Mouse (Mus musculus): ENCODE measurements around the gene Ube4a. TPM values are rescaled to one million over a fixed set of nuclear protein-coding genes. Genes with fewer than 3 reads are reported as not detected.

The Ube4a gene
- 14.8 and 15.1 TPM in 2 replicates for polyA plus RNA-seq (2016; fragmentation: Nextera tagmentation; extraction: Ambion mirVana)

DNA sequence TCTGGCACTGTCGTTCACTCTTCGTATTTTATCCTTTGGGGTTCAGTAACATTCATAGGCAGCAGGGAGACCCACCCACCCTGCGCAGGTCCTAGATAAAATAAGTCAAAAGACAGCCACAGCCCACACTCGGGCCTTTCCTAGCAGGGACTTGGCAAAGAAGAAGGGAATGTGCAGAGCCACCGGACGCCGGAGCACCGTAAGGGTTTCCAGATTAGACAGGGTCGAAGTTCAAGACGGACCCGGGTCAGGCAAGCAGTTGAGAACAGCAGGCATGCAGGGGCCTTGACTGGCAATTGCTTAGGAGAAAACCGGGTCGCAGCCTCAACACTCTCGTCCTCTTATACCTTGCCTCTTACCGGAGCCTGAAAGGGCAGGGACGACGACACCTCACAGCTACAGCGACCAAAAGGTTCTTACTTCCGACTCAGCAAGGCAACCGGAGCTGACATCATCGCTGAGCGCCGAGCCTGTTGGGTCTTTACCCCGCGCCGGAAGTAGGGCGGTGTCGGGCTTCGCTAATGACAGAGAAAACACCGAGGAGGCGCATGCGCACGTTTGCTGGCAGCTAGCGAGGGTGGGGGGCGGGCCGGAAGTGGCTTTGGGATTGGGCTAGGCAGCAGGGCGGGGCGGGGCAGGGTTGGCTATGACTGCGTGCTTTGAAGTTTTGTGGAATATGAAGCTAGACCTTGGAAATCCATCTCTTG is at the start of gene Ube4a:
TSS of gene Ube4a (minus strand) at position 475 of the 707 bp plus-strand sequence.
- H3K4me3 ChIP-seq, result peak within 1 kb of the TSS; percentile 96
- peak; percentile 93 for ATAC-seq
- peaks cover 32% of the 10 kb centered on the region for H3K36me3 ChIP-seq
- peak within 1 kb of the TSS; percentile 84 for H3K27ac ChIP-seq
- H3K27me3 ChIP-seq (replicated peaks), result peaks cover 4% of the 10 kb centered on the region
- WGBS (ENCODE audit: insufficient replicate concordance), result under 1% methylated on average over 39 of the region's 39 CpGs
- no peaks in the 10 kb centered on the region for H3K9me3 ChIP-seq (replicated peaks)
- peaks cover 20% of the 10 kb centered on the region for H3K4me1 ChIP-seq
- peak within 1 kb of the TSS; percentile 91 for H3K4me2 ChIP-seq
- peak within 1 kb of the TSS; percentile 87 for H3K9ac ChIP-seq

DNA sequence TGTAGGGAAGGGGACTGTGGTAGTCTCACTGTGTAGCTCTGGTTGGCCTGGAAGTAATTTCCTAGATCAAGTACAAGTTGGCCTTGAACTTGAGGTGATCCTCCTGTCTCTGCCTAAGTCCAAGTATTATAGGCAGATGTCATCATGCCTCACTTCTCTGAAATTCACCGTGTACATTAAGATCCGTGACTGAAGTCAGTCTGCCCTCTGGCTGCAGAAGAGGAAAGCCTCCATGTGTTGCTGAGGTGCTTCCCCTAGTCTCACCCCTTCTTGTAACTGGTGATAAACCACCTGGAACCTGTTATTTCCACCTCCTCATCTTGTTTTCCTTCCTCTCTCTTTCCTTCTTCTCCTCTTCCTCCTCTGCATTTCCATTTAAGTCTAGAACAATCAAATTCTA is 49.5 kb upstream of the Ube4a start:
- H3K4me2 ChIP-seq, result no peak overlapping the region
- H3K9me3 ChIP-seq (replicated peaks), result no peaks in the 10 kb centered on the region
- WGBS (ENCODE audit: insufficient replicate concordance), result 32% methylated on average over 2 of the region's 2 CpGs
- ATAC-seq, result no peak
- no peaks in the 10 kb centered on the region for H3K4me1 ChIP-seq
- no peak overlapping the region for H3K9ac ChIP-seq
- H3K4me3 ChIP-seq, result no peak overlapping the region
- H3K36me3 ChIP-seq, result no peaks in the 10 kb centered on the region
- peaks cover 16% of the 10 kb centered on the region; the same call in 1 of the 2 replicates for H3K27me3 ChIP-seq (replicated peaks)
- H3K27ac ChIP-seq, result no peak overlapping the region

DNA sequence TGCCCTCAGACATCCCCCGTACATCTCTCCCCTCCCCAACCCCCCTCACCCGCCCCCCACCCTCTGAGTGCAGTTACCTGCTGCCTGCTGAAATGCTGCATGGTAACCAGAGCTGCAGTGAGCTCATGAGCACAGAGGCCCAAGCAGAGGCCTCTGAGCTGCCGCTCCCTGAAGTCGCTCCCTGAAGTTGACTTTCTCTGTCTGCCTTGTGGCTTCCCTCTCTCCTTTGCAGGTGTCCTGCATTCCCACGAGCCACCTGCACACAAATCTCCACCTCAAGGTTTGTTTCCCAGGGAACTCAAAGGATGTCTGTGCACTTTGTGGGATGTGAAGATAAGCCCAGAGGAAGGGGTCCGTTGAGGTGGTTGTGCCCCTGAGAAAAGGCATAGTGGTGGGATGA is 45.9 kb upstream of the Ube4a start:
- 28% methylated on average over 6 of the region's 6 CpGs for WGBS (ENCODE audit: insufficient replicate concordance)
- no peaks in the 10 kb centered on the region for H3K36me3 ChIP-seq
- H3K4me3 ChIP-seq, result no peak overlapping the region
- no peaks in the 10 kb centered on the region for H3K9me3 ChIP-seq (replicated peaks)
- no peak overlapping the region for H3K9ac ChIP-seq
- no peak overlapping the region for H3K4me2 ChIP-seq
- ATAC-seq, result no peak
- H3K27me3 ChIP-seq (replicated peaks), result peaks cover 23% of the 10 kb centered on the region; the same call in 1 of the 2 replicates
- H3K27ac ChIP-seq, result no peak overlapping the region
- no peaks in the 10 kb centered on the region for H3K4me1 ChIP-seq

DNA sequence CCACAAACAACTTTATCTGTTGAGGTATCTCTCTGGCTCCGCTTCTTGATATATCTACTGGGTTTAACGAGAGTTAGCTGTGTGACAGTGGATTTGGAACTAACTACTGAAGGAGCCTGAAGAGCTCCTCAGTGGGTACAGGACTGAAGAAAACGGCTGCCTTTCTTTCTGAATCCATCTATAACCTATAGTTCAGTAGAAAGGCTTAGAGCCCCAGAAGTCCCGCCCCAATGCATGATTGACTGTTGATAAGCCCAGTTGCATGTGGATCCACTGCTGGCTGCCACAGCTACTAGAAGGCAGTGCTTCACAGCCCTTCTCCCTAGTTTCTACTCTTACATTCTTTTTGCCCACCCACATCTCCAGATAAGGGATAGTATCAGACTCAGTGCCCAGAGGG is 45.1 kb upstream of the Ube4a start:
- no peak for ATAC-seq
- 45% methylated on average over 4 of the region's 4 CpGs for WGBS (ENCODE audit: insufficient replicate concordance)
- H3K27me3 ChIP-seq (replicated peaks), result peaks cover 23% of the 10 kb centered on the region; the same call in 1 of the 2 replicates
- H3K4me3 ChIP-seq, result no peak overlapping the region
- H3K36me3 ChIP-seq, result no peaks in the 10 kb centered on the region
- no peak overlapping the region for H3K4me2 ChIP-seq
- no peak overlapping the region for H3K27ac ChIP-seq
- no peak overlapping the region for H3K9ac ChIP-seq
- no peaks in the 10 kb centered on the region for H3K9me3 ChIP-seq (replicated peaks)
- H3K4me1 ChIP-seq, result no peaks in the 10 kb centered on the region

DNA sequence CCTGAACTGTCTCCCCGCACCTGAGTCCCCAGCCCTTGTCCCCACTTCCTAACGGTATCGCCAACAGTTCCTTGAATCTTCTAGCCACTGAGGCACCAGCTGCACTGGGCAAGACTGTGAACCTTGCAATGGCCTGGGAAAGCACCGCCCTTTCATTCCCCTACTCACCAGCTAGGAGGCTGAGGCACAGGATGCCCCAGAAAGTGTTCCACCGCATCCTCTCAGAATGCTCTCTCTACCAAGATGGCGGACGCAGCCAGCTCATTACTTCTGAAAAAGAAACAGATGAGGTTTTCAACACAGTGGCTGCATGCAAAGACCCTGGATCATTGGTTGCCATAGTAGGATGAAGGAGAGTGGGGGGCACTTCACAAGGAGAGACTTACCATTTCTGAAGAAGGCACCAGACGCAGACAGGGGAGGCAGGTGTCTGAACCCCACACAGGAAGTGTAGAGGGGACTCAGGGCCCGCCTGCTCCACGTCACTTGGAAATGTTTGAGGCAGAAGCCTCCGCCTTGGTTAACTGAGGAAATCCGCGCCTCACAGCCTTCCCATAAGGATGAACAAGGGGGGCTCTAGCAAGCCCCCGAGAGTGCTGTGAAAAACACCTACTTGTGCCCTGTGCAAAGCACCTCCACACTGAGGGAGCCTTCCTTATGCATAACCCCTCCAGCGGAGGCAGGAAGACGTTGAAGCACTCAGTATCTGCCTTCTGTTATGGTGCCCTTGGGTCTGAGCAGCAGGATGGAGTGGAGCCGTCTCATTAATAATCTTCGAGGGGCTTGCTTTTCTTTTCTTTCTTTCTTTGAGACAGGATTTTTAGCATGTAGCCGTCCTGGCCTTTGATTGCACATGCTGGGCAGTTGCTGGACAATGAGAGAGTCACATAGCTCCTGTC is 44.0 kb upstream of the Ube4a start, which contains the start of gene Cd3e:
TSS of gene Cd3e (minus strand) at position 448 of the 899 bp plus-strand sequence.
- Histone ChIP-seq H3K4me1 (no peaks in the 10 kb centered on the region), H3K36me3 (no peaks in the 10 kb centered on the region), H3K27ac (no peak within 1 kb of the TSS), H3K9ac (no peak within 1 kb of the TSS), H3K9me3 (replicated peaks) (no peaks in the 10 kb centered on the region), H3K4me3 (no peak within 1 kb of the TSS), H3K27me3 (replicated peaks) (peaks cover 25% of the 10 kb centered on the region; the same call in 1 of the 2 replicates), H3K4me2 (no peak within 1 kb of the TSS)
- WGBS (ENCODE audit: insufficient replicate concordance), result 74% methylated on average over 19 of the region's 19 CpGs
- no peak for ATAC-seq

DNA sequence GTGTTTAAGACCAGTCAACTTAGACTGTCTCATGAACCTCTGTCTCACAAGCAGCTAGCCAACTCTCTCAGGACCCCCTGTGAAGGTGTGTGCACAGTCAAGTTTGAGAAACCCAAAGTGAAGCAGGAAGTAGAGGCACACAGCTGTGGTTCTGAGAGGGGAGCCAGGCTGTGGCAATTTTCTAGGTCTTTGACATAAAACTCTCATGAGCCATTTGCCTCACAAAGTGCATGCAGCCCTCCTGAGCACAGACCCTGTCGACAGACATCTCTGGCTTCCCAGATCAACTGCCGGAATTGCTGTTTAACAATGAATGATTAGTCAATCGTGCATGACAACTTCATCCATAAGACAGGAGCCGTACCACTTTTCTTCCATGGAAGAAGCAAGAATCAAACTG is 42.9 kb upstream of the Ube4a start:
- H3K36me3 ChIP-seq, result no peaks in the 10 kb centered on the region
- H3K27me3 ChIP-seq (replicated peaks), result peaks cover 30% of the 10 kb centered on the region; the same call in 1 of the 2 replicates
- H3K9me3 ChIP-seq (replicated peaks), result no peaks in the 10 kb centered on the region
- H3K4me3 ChIP-seq, result no peak overlapping the region
- H3K9ac ChIP-seq, result no peak overlapping the region
- H3K27ac ChIP-seq, result no peak overlapping the region
- whole genome bisulfite sequencing (ENCODE audit: insufficient replicate concordance), result 73% methylated on average over 4 of the region's 4 CpGs
- ATAC-seq, result no peak
- H3K4me2 ChIP-seq, result no peak overlapping the region
- H3K4me1 ChIP-seq, result no peaks in the 10 kb centered on the region

DNA sequence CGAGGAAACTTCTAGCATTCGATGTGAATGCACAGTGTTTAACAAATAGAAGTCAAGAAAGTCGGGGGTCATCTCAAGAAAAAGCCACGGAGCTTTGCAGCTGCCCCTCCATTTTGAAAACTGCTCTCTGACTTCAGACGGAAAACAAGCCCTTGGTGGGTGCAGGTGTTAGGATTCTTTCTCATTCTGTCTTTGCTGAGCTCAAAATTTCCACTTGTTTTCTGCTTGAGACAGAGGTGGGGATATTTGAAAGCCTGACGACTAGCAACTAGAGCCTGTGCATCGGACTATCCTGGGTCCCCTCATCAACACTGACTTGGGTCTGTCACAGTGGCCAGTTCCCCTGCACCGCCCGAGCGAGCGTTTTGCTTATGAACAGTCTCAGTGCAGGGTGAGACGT is 42.0 kb upstream of the Ube4a start:
- Histone ChIP-seq H3K4me3 (no peak overlapping the region), H3K9ac (no peak overlapping the region), H3K27me3 (replicated peaks) (peaks cover 31% of the 10 kb centered on the region; the same call in 1 of the 2 replicates), H3K4me2 (no peak overlapping the region), H3K4me1 (no peaks in the 10 kb centered on the region), H3K9me3 (replicated peaks) (no peaks in the 10 kb centered on the region), H3K27ac (no peak overlapping the region), H3K36me3 (no peaks in the 10 kb centered on the region)
- WGBS (ENCODE audit: insufficient replicate concordance), result 62% methylated on average over 12 of the region's 12 CpGs
- ATAC-seq, result no peak

DNA sequence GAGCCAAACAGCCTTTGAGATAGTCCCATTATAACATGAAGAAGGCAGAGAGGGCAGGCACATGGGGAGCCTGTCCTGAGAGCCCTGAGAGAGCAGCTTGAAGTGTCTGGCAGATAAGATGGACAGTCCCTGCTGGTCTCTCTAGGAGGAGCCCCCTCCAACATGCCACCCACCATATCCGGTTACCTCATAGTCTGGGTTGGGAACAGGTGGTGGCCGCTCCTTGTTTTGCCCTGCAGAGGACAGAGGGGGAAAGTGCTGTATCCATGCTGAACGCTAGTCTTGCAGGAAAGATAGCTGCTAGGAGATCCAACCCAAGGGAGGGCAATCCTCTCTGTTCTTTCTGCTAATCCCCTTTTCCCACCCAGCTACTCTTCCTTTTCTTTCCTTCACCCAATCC is 34.8 kb upstream of the Ube4a start:
- no peak overlapping the region for H3K27ac ChIP-seq
- H3K9ac ChIP-seq, result no peak overlapping the region
- H3K27me3 ChIP-seq (replicated peaks), result peaks cover 32% of the 10 kb centered on the region
- no peaks in the 10 kb centered on the region for H3K4me1 ChIP-seq
- H3K9me3 ChIP-seq (replicated peaks), result no peaks in the 10 kb centered on the region
- 47% methylated on average over 3 of the region's 3 CpGs for WGBS (ENCODE audit: insufficient replicate concordance)
- ATAC-seq, result no peak
- H3K4me2 ChIP-seq, result no peak overlapping the region
- no peak overlapping the region for H3K4me3 ChIP-seq
- H3K36me3 ChIP-seq, result no peaks in the 10 kb centered on the region

DNA sequence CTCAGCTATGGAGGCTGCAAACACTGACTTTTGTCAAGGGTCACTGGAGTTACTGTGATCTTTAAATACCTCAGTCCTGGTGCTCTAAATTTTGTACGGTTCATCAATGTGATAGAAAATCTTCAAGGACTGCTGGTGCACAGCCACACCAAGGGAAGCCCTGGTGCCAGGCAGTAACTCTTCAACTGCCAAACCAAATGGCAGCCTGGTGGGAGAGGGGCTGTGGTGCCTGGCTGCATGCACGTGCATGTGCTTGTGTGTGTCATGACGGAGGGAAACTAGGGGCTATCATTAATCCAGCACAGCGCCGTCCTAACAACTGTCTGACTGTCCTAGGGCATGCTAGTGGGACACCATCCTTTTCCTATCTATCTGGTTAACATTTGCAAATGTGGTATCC is 34.4 kb upstream of the Ube4a start:
- Histone ChIP-seq H3K4me3 (no peak overlapping the region), H3K9me3 (replicated peaks) (no peaks in the 10 kb centered on the region), H3K9ac (no peak overlapping the region), H3K27me3 (replicated peaks) (peaks cover 32% of the 10 kb centered on the region), H3K4me1 (no peaks in the 10 kb centered on the region), H3K27ac (no peak overlapping the region), H3K36me3 (no peaks in the 10 kb centered on the region), H3K4me2 (no peak overlapping the region)
- ATAC-seq, result no peak
- 65% methylated on average over 5 of the region's 5 CpGs for WGBS (ENCODE audit: insufficient replicate concordance)

DNA sequence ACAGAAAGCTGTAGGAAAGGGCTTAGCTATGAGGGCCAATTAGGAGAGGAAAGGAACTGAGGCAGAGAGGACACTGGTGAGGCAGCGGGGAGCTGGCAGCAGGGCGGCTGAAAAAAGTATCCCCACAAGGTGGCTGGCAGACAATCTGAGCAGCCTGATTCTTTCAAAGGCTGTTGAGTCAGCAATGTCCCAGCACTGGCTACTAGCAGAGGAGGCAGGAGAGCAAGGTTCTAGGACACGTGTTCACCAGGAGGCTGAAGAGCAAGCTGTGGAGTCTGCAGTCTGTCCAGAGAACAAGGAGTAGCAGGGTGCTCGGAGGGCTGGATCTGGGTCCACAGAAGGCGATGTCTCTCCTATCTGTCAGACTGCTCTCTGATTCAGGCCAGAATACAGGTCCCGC is 33.8 kb upstream of the Ube4a start:
- H3K27me3 ChIP-seq (replicated peaks), result peaks cover 29% of the 10 kb centered on the region
- H3K4me3 ChIP-seq, result no peak overlapping the region
- H3K4me1 ChIP-seq, result no peaks in the 10 kb centered on the region
- H3K4me2 ChIP-seq, result no peak overlapping the region
- H3K9me3 ChIP-seq (replicated peaks), result no peaks in the 10 kb centered on the region
- no peak overlapping the region for H3K27ac ChIP-seq
- 50% methylated on average over 6 of the region's 6 CpGs for WGBS (ENCODE audit: insufficient replicate concordance)
- H3K9ac ChIP-seq, result no peak overlapping the region
- no peak for ATAC-seq
- no peaks in the 10 kb centered on the region for H3K36me3 ChIP-seq

DNA sequence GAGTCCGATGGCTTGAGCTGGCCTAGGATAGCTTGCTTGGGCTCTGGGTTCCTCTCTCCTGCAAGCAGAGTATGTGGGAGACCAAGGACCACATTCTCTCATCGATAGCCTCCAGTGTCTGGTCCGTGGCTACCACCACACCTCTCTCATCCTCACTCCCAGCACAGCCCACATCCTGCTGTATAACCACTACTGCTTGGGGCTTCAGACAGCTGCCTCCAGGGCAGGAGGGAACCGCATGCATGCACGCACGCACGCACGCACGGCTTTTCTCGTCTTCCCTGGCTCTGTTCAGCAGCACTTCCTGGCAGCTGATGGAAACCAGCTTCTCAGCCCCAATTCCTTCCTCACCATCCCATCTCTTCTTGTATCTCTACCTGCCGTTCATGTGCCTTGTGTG is 32.7 kb upstream of the Ube4a start:
- Histone ChIP-seq H3K4me1 (no peaks in the 10 kb centered on the region), H3K4me3 (no peak overlapping the region), H3K36me3 (no peaks in the 10 kb centered on the region), H3K27me3 (replicated peaks) (peaks cover 25% of the 10 kb centered on the region), H3K9me3 (replicated peaks) (no peaks in the 10 kb centered on the region), H3K9ac (no peak overlapping the region), H3K27ac (no peak overlapping the region), H3K4me2 (no peak overlapping the region)
- ATAC-seq, result no peak
- WGBS (ENCODE audit: insufficient replicate concordance), result 53% methylated on average over 11 of the region's 11 CpGs

DNA sequence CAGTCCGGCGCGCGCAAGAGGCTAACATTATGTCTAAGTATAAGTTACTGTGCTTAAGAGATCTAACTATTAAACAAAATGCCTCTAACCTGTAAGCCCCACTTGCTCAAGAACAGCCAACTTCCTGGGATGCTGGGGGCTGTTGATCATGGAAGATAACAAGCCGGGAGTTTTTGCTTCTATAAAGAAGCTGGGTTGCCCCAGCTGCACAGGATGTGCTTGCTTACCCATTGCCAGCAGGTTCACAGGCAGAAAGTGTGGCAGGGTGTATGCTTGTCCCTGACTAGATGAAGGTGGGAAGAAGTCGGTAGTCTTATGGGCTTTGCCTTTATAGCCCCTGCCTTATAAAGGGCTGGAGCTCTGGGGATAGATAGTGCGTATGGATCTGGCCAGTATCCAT is 31.2 kb upstream of the Ube4a start:
- Histone ChIP-seq H3K27ac (no peak overlapping the region), H3K4me1 (no peaks in the 10 kb centered on the region), H3K36me3 (no peaks in the 10 kb centered on the region), H3K4me2 (no peak overlapping the region), H3K9ac (no peak overlapping the region), H3K4me3 (no peak overlapping the region), H3K9me3 (replicated peaks) (no peaks in the 10 kb centered on the region), H3K27me3 (replicated peaks) (peaks cover 21% of the 10 kb centered on the region)
- WGBS (ENCODE audit: insufficient replicate concordance), result 83% methylated on average over 7 of the region's 7 CpGs
- no peak for ATAC-seq

Data from liver, embryonic 12.5 days (tissue).